Mouse (Mus musculus) MEL (cell line): Measurements from ENCODE around the gene Snapc1. TPM values are rescaled to one million over a fixed set of nuclear protein-coding genes. Genes with fewer than 3 reads are reported as not detected.

Experiments
- DNase-seq: peaks from one replicate; pipeline ENCODE4 v3.0.0; 2011; ENCODE audit warnings: low read depth, low spot score
- H3K27ac ChIP-seq: 2 replicates; pipeline ENCODE4 v1.5.1; 2012; ENCODE audit warnings: low read depth, mild to moderate bottlenecking, control low read depth, low read length, moderate library complexity; ENCODE audit not compliant: control insufficient read depth
- H3K27me3 ChIP-seq, 2 experiments: fragments of 150-350 bp in 1 of 2; sonication (generic) in 1 of 2; 2 replicates each; pipeline ENCODE4 v1.6.1; 2012; ENCODE audit warnings: low read length in 2 of 2, mild to moderate bottlenecking in 2 of 2, improper control_type of control experiment in 1 of 2, moderate library complexity in 1 of 2; ENCODE audit not compliant: insufficient read depth in 2 of 2, control insufficient read depth in 1 of 2
- H3K36me3 ChIP-seq, 2 experiments: 2 replicates each; pipeline ENCODE4 v1.6.1; 2012 to 2014; ENCODE audit warnings: low read length in 2 of 2, improper control_type of control experiment in 1 of 2, inconsistent platforms in 1 of 2, mild to moderate bottlenecking in 1 of 2; ENCODE audit not compliant: insufficient read depth in 2 of 2, control insufficient read depth in 1 of 2
- H3K4me1 ChIP-seq, 2 experiments: fragments of 150-350 bp in 1 of 2; sonication (generic) in 1 of 2; 2 replicates each; pipeline ENCODE4 v1.6.1; 2012; ENCODE audit warnings: low read length in 2 of 2, improper control_type of control experiment in 1 of 2, mild to moderate bottlenecking in 1 of 2; ENCODE audit not compliant: insufficient read depth in 2 of 2, control insufficient read depth in 1 of 2
- H3K4me3 ChIP-seq, 2 experiments: fragments of 150-350 bp in 1 of 2; sonication (generic) in 1 of 2; 2 replicates each; pipeline ENCODE4 v1.5.1; 2012; ENCODE audit warnings: low read depth in 2 of 2, low read length in 2 of 2, mild to moderate bottlenecking in 2 of 2, moderate library complexity in 2 of 2, control low read depth in 1 of 2, improper control_type of control experiment in 1 of 2; ENCODE audit not compliant: control insufficient read depth in 1 of 2, insufficient read depth in 1 of 2
- H3K79me2 ChIP-seq: 2 replicates; pipeline ENCODE4 v1.6.1; 2012; ENCODE audit warnings: mild to moderate bottlenecking, low read length, moderate library complexity; ENCODE audit not compliant: control insufficient read depth, poor library complexity, insufficient read depth
- H3K9ac ChIP-seq: 2 replicates; pipeline ENCODE4 v1.6.1; 2012; ENCODE audit warnings: low read depth, mild to moderate bottlenecking, control low read depth, low read length, moderate library complexity; ENCODE audit not compliant: control insufficient read depth, poor library complexity, severe bottlenecking
- H3K9me3 ChIP-seq: fragments of 150-350 bp; sonication (generic); replicated peaks from 2 replicates; pipeline ENCODE4 v1.6.1; 2012; ENCODE audit warnings: mild to moderate bottlenecking, low read length, improper control_type of control experiment, moderate library complexity; ENCODE audit not compliant: insufficient read depth
- BHLHE40 ChIP-seq: IDR thresholded peaks from 2 replicates; pipeline ENCODE4 v1.6.1; 2012; ENCODE audit warnings: low read depth, mild to moderate bottlenecking, inconsistent platforms, low read length, improper control_type of control experiment, borderline replicate concordance
- CHD1 ChIP-seq: IDR thresholded peaks from 2 replicates; pipeline ENCODE4 v1.6.1; 2012; ENCODE audit warnings: low read depth, mild to moderate bottlenecking, inconsistent platforms, low read length, improper control_type of control experiment
- E2F4 ChIP-seq: IDR thresholded peaks from 2 replicates; pipeline ENCODE4 v1.6.1; 2011; ENCODE audit warnings: low read depth, low read length, improper control_type of control experiment, borderline replicate concordance
- ELF1 ChIP-seq: IDR thresholded peaks from 2 replicates; pipeline ENCODE4 v1.6.1; 2014; ENCODE audit warnings: low read depth, mild to moderate bottlenecking, inconsistent platforms, low read length, improper control_type of control experiment, moderate library complexity
- EP300 ChIP-seq, 2 experiments: IDR thresholded peaks; 2 replicates each; pipeline ENCODE4 v1.6.1; 2011; ENCODE audit warnings: improper control_type of control experiment in 2 of 2, low read length in 2 of 2, low read depth in 1 of 2, mild to moderate bottlenecking in 1 of 2
- JUND ChIP-seq: IDR thresholded peaks from 2 replicates; pipeline ENCODE4 v1.6.1; 2011; ENCODE audit warnings: low read depth, mild to moderate bottlenecking, improper control_type of control experiment, low read length
- KAT2A ChIP-seq: conservative IDR thresholded peaks from 2 replicates; pipeline ENCODE4 v1.6.1; 2012; ENCODE audit warnings: low read depth, low read length, improper control_type of control experiment, inconsistent platforms
- MAFK ChIP-seq: IDR thresholded peaks from 2 replicates; pipeline ENCODE4 v1.6.1; 2011; ENCODE audit warnings: low read depth, mild to moderate bottlenecking, low read length, improper control_type of control experiment, borderline replicate concordance
- MAX ChIP-seq: IDR thresholded peaks from 2 replicates; pipeline ENCODE4 v1.6.1; 2011; ENCODE audit warnings: low read length, improper control_type of control experiment
- MAZ ChIP-seq: IDR thresholded peaks from 2 replicates; pipeline ENCODE4 v1.6.1; 2012; ENCODE audit warnings: low read depth, mild to moderate bottlenecking, inconsistent platforms, low read length, improper control_type of control experiment
- MEF2A ChIP-seq: IDR thresholded peaks from 2 replicates; pipeline ENCODE4 v1.6.1; 2014; ENCODE audit warnings: low read depth, mild to moderate bottlenecking, inconsistent platforms, low read length, improper control_type of control experiment; ENCODE audit not compliant: poor library complexity, insufficient replicate concordance, severe bottlenecking; ENCODE audit errors: extremely low read depth
- MYB ChIP-seq: IDR thresholded peaks from 2 replicates; pipeline ENCODE4 v1.6.1; 2011; ENCODE audit warnings: mild to moderate bottlenecking, low read depth, low read length, improper control_type of control experiment
- MYC ChIP-seq: IDR thresholded peaks from 2 replicates; pipeline ENCODE4 v1.6.1; 2011; ENCODE audit warnings: low read depth, mild to moderate bottlenecking, low read length, improper control_type of control experiment, moderate library complexity
- NELFE ChIP-seq: IDR thresholded peaks from 2 replicates; pipeline ENCODE4 v1.6.1; 2011; ENCODE audit warnings: low read depth, low read length, improper control_type of control experiment
- POLR2A ChIP-seq, 2 experiments: IDR thresholded peaks; 2 replicates each; pipeline ENCODE4 v1.6.1; 2011 to 2012; ENCODE audit warnings: low read length in 2 of 2, mild to moderate bottlenecking in 2 of 2, control low read depth in 1 of 2, improper control_type of control experiment in 1 of 2, low read depth in 1 of 2, moderate library complexity in 1 of 2; ENCODE audit not compliant: control insufficient read depth in 1 of 2, insufficient read depth in 1 of 2, poor library complexity in 1 of 2
- POLR2AphosphoS2 ChIP-seq: IDR thresholded peaks from 2 replicates; pipeline ENCODE4 v1.6.1; 2011; ENCODE audit warnings: low read length, improper control_type of control experiment
- POLR2AphosphoS5 ChIP-seq: IDR thresholded peaks from 2 replicates; pipeline ENCODE4 v1.6.1; 2012; ENCODE audit warnings: low read depth, borderline replicate concordance, mild to moderate bottlenecking, inconsistent platforms, low read length, moderate library complexity, mixed read lengths
- TAL1 ChIP-seq: IDR thresholded peaks from 2 replicates; pipeline ENCODE4 v1.6.1; 2012; ENCODE audit warnings: mild to moderate bottlenecking, inconsistent platforms, low read length, moderate library complexity, mixed read lengths
- TBP ChIP-seq: IDR thresholded peaks from 2 replicates; pipeline ENCODE4 v1.8.0; 2011; ENCODE audit warnings: low read depth, low read length, improper control_type of control experiment
- TCF12 ChIP-seq: IDR thresholded peaks from 2 replicates; pipeline ENCODE4 v1.6.1; 2014; ENCODE audit warnings: low read depth, mild to moderate bottlenecking, inconsistent platforms, low read length, improper control_type of control experiment, moderate library complexity
- UBTF ChIP-seq: IDR thresholded peaks from 2 replicates; pipeline ENCODE4 v1.6.1; 2012; ENCODE audit warnings: low read depth, mild to moderate bottlenecking, inconsistent platforms, low read length, improper control_type of control experiment, moderate library complexity, borderline replicate concordance; ENCODE audit not compliant: insufficient read depth
- ZC3H11A ChIP-seq: IDR thresholded peaks from 2 replicates; pipeline ENCODE4 v1.6.1; 2012; ENCODE audit warnings: low read depth, mild to moderate bottlenecking, inconsistent platforms, low read length, improper control_type of control experiment
- ZKSCAN1 ChIP-seq: IDR thresholded peaks from 2 replicates; pipeline ENCODE4 v1.6.1; 2012; ENCODE audit warnings: low read depth, mild to moderate bottlenecking, inconsistent platforms, low read length, improper control_type of control experiment, moderate library complexity
- ZMIZ1 ChIP-seq: IDR thresholded peaks from 2 replicates; pipeline ENCODE4 v1.6.1; 2012; ENCODE audit warnings: low read depth, mild to moderate bottlenecking, inconsistent platforms, low read length, improper control_type of control experiment, moderate library complexity
- polyA plus RNA-seq, 2 experiments: library from polyadenylated mRNA; stranded (reverse) in 1 of 2; unstranded in 1 of 2; fragments of >175 nt in 1 of 2; fragments of >200 nt in 1 of 2; gene quantifications; 2 replicates each; pipeline versions ENCODE4 v1.2.1 to v1.2.4; 2012; ENCODE audit warnings: low replicate concordance in 2 of 2, low read depth in 1 of 2; ENCODE audit not compliant: insufficient read length in 2 of 2, insufficient read depth in 1 of 2, missing spikeins in 1 of 2
- total RNA-seq: library from RNA; depleted of rRNA; stranded (reverse); fragments of 300-350 nt; gene quantifications from 2 replicates; pipeline ENCODE4 v1.2.3, GENCODE M21; 2012

Gene Snapc1
- total and polyA plus RNA-seq, 3 experiments: 13.7 to 19.2 TPM; not detected in 1

DNA sequence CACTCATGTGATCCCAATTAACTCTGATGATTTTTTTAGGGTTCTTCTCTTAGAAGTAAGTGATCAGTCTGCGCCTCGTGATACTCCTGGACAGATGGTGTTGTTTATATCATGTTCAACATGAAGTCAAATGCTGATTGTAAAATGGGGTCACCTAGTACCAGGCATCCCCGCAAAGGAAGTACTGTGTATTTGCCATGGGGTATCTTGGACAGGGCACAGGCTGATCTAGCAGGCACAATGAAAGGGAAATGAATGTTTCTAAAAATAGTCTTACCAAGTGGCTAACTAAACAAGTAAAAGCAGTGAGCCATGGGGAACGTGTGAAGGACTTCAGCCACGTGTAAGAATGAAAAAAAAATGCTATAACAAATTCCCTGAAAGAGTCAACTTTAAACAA, 9.5 kb upstream of the Snapc1 start:
- Histone ChIP-seq H3K4me3 (no peak overlapping the region), H3K9me3 (no peaks in the 10 kb centered on the region), H3K79me2 (no peaks in the 10 kb centered on the region), H3K27me3 (no peaks in the 10 kb centered on the region), H3K9ac (no peak overlapping the region), H3K4me1 (peaks cover 8 to 12% of the 10 kb centered on the region in 2 experiments), H3K36me3 (peaks cover 0 to 14% of the 10 kb centered on the region in 2 experiments; a peak in 2 of 4 replicates), H3K27ac (no peak overlapping the region)
- no peak for DNase-seq
- TF ChIP-seq NELFE (no peak), MYC (no peak), E2F4 (no peak), MYB (no peak), CHD1 (no peak), ZC3H11A (no peak), MAFK (no peak), EP300 (IDR thresholded peaks at IDR 0.05; ENCODE audit: low read depth in 1 of 2, low read length in 2 of 2) (no peak), MAZ (no peak), POLR2AphosphoS5 (no peak), TCF12 (no peak), ZKSCAN1 (no peak), POLR2A (IDR thresholded peaks at IDR 0.05; ENCODE audit: control insufficient read depth in 1 of 2, insufficient read depth in 1 of 2, low read depth in 1 of 2, low read length in 2 of 2, poor library complexity in 1 of 2) (no peak), ZMIZ1 (no peak), BHLHE40 (no peak), TBP (no peak), MEF2A (no peak)

DNA sequence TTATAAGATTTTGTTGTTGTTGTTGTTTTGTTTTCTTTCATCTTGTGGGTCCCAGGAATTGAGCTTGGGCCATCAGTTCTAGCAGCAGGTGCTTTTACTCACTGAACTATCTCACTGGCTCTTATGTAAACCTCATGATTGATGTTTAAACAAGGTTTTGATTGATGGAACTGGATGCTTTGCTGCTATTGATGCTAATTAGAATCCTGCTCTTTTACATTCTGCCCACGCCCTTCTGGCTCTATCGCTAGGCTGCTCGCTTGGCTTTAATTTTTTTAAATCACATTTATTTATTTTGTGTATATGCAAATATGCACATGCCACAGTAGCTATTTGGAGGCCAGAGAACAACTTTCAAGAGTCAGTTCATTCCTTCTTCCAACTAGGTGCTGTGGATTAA, 6.6 kb upstream of the Snapc1 start:
- Histone ChIP-seq H3K9me3 (no peaks in the 10 kb centered on the region), H3K36me3 (peaks cover 0 to 11% of the 10 kb centered on the region in 2 experiments; a peak in 2 of 4 replicates), H3K27me3 (no peaks in the 10 kb centered on the region), H3K9ac (no peak overlapping the region), H3K79me2 (no peaks in the 10 kb centered on the region), H3K4me1 (peaks cover 8 to 11% of the 10 kb centered on the region in 2 experiments), H3K27ac (no peak overlapping the region), H3K4me3 (no peak overlapping the region)
- TF ChIP-seq TAL1 (no peak), MAX (no peak), E2F4 (no peak), MAFK (no peak), MAZ (no peak), UBTF (no peak), TBP (no peak), KAT2A (no peak), POLR2AphosphoS2 (no peak), ELF1 (no peak), JUND (no peak)
- no peak for DNase-seq
